Mouse (Mus musculus): ENCODE measurements around the gene Rasgrf1.

DNA sequence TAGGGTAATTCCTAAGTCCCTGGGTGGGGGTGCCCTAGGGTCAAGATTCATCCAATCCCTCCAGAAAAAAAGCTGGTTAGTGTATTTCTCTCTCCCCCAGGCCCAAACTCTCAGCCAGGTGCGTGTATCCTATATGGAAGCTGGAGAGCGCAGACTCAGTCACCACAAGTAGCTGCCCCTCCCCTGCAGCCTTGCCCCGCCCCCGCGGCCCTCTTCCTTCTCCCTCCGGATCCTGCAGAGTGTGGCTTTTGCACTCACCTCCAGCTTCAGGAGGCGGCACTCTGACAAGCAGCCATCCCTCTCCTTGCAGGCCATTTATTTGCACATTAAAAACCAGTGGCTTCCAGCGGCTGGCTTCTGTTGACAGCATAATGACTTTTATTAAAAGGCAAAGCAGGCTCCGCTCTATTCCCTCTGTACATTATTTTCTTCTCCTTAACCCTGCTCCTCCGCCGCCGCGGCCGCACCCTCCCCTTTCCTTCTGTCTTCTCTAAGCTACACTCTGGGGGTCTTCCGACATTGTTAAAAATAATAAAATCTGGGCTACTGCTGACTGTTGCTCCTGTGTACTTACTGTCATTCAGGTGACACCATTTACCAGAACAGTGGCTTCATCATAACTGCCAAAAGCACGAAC is 41.5 kb upstream of the Rasgrf1 start:
- TF ChIP-seq CTCF (IDR thresholded peaks at IDR 0.05; ENCODE audit: borderline replicate concordance, control insufficient read depth, extremely low read depth, insufficient read depth, low read length, poor library complexity) (no peak), POLR2A (IDR thresholded peaks at IDR 0.05; ENCODE audit: control insufficient read depth, extremely low read depth, insufficient read depth, low read length, poor library complexity) (no peak)

Measured in thymus, adult 2 months (tissue).